Mouse (Mus musculus): ENCODE measurements around the gene Fam214a. TPM values are rescaled to one million over a fixed set of nuclear protein-coding genes. Genes with fewer than 3 reads are reported as not detected.

Gene Fam214a
- polyA plus RNA-seq, 1 experiment from 2014 or later: 13.3 TPM

DNA sequence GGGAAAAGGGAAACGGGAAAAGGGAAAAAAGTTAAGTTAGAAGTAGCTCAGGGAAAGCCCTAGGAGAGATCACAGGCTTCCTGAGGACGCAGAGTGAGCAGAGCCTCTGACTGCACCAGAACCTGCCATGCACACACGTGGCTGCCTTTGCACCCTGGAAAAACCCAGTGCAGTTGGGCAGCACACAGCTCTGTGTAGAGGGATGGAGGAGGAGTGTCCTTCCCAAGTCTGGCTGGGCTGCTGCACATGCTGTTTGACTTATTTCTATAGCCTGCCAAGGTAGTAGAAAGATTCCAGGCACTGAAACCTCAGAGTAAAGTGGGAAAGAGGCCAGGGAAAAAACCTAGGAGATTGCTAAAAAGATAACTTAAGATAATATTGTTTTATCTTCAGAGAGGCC lies 49.6 kb downstream of the Fam214a start:
- Histone ChIP-seq H3K27ac (replicated peaks; ENCODE audit: low read depth, low read length) (no peak overlapping the region), H3K4me2 (ENCODE audit: low read depth, low read length) (no peak overlapping the region), H3K4me3 (ENCODE audit: low read depth, low read length) (no peak overlapping the region), H3K9ac (replicated peaks; ENCODE audit: low read length) (no peak overlapping the region), H3K36me3 (replicated peaks; ENCODE audit: control insufficient read depth, insufficient read depth, low read depth, low read length) (no peaks in the 10 kb centered on the region), H3K9me3 (replicated peaks; ENCODE audit: control insufficient read depth, low read length) (no peaks in the 10 kb centered on the region), H3K4me1 (ENCODE audit: control insufficient read depth, insufficient read depth, low read length) (no peaks in the 10 kb centered on the region), H3K27me3 (ENCODE audit: control insufficient read depth, insufficient read depth, low read length) (no peaks in the 10 kb centered on the region)
- DNase-seq (ENCODE audit: low spot score) (no peak), ATAC-seq (replicated peaks; ENCODE audit: insufficient number of reproducible peaks, low FRiP score, low TSS enrichment, low read depth) (no peak)
- WGBS: 58% methylated on average over 3 of the region's 3 CpGs

DNA sequence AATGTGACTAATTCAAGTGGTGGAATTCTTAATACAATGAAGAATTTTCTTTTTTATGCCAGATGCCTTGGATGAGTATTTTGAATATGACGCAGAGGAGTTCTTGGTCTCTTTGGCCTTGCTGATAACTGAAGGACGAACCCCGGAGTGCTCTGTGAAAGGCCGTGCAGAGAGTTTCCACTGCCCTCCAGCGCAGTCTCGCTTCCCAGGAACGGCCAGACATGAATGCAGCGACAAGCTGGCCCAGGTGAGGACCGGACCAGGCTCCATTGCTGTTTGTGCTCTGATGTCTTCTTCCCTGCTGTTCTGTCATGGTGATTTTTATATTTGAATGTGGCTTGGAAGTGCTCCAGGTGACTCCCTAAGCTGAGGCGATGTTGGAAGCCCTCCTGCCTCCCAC lies 51.5 kb downstream of the Fam214a start:
- Histone ChIP-seq H3K27me3 (ENCODE audit: control insufficient read depth, insufficient read depth, low read length) (no peaks in the 10 kb centered on the region), H3K4me1 (ENCODE audit: control insufficient read depth, insufficient read depth, low read length) (no peaks in the 10 kb centered on the region), H3K27ac (replicated peaks; ENCODE audit: low read depth, low read length) (no peak overlapping the region), H3K9ac (replicated peaks; ENCODE audit: low read length) (no peak overlapping the region), H3K4me3 (ENCODE audit: low read depth, low read length) (no peak overlapping the region), H3K36me3 (replicated peaks; ENCODE audit: control insufficient read depth, insufficient read depth, low read depth, low read length) (no peaks in the 10 kb centered on the region), H3K4me2 (ENCODE audit: low read depth, low read length) (no peak overlapping the region), H3K9me3 (replicated peaks; ENCODE audit: control insufficient read depth, low read length) (no peaks in the 10 kb centered on the region)
- DNase-seq (ENCODE audit: low spot score) (no peak), ATAC-seq (replicated peaks; ENCODE audit: insufficient number of reproducible peaks, low FRiP score, low TSS enrichment, low read depth) (no peak)
- WGBS: 92% methylated on average over 10 of the region's 10 CpGs

DNA sequence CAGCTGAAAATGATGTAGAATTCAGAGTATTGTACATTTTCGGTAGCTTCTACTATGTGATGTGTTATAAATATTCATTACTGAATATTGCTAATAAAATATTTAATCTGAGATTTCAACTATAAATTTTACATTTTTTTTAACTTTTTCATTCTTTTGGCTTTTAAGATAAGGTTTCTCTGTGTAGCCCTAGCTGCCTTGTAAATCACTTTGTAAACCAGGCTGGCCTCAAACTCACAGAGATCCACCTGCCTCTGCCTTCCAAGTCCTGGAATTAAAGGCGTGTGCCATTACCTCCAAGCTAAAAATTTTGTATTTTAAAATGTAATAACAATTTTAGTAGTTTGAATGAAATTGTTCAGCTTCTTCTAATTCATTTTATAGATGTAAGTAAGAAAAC lies 63.9 kb downstream of the Fam214a start:
- Histone ChIP-seq H3K9ac (replicated peaks; ENCODE audit: low read length) (no peak overlapping the region), H3K27ac (replicated peaks; ENCODE audit: low read depth, low read length) (no peak overlapping the region)
- 93% methylated on average over 2 of the region's 2 CpGs for WGBS

GRCm38 (mm10) chr9:75019181-75019580 lies 66.5 kb downstream of the Fam214a start:
- Histone ChIP-seq H3K36me3 (replicated peaks; ENCODE audit: control insufficient read depth, insufficient read depth, low read depth, low read length) (no peaks in the 10 kb centered on the region), H3K27me3 (ENCODE audit: control insufficient read depth, insufficient read depth, low read length) (no peaks in the 10 kb centered on the region), H3K27ac (replicated peaks; ENCODE audit: low read depth, low read length) (no peak overlapping the region), H3K4me2 (ENCODE audit: low read depth, low read length) (no peak overlapping the region), H3K9ac (replicated peaks; ENCODE audit: low read length) (no peak overlapping the region), H3K9me3 (replicated peaks; ENCODE audit: control insufficient read depth, low read length) (no peaks in the 10 kb centered on the region), H3K4me3 (ENCODE audit: low read depth, low read length) (no peak overlapping the region), H3K4me1 (ENCODE audit: control insufficient read depth, insufficient read depth, low read length) (no peaks in the 10 kb centered on the region)
- ATAC-seq (replicated peaks; ENCODE audit: insufficient number of reproducible peaks, low FRiP score, low TSS enrichment, low read depth) (no peak), DNase-seq (ENCODE audit: low spot score) (no peak)
- 79% methylated on average over 6 of the region's 6 CpGs for WGBS

More for the DNA sequence above, 63.9 kb downstream of the Fam214a start:
- ATAC-seq (replicated peaks; ENCODE audit: insufficient number of reproducible peaks, low FRiP score, low TSS enrichment, low read depth): no peak
- H3K27me3 ChIP-seq (ENCODE audit: control insufficient read depth, insufficient read depth, low read length): no peaks in the 10 kb centered on the region
- H3K36me3 ChIP-seq (replicated peaks; ENCODE audit: control insufficient read depth, insufficient read depth, low read depth, low read length): no peaks in the 10 kb centered on the region
- no peak for DNase-seq (ENCODE audit: low spot score)
- no peaks in the 10 kb centered on the region for H3K9me3 ChIP-seq (replicated peaks; ENCODE audit: control insufficient read depth, low read length)
- no peak overlapping the region for H3K4me3 ChIP-seq (ENCODE audit: low read depth, low read length)
- H3K4me1 ChIP-seq (ENCODE audit: control insufficient read depth, insufficient read depth, low read length): no peaks in the 10 kb centered on the region
- no peak overlapping the region for H3K4me2 ChIP-seq (ENCODE audit: low read depth, low read length)

- DNase-seq (ENCODE audit: low spot score) (no peak), ATAC-seq (replicated peaks; ENCODE audit: insufficient number of reproducible peaks, low FRiP score, low TSS enrichment, low read depth) (no peak)
- no peak overlapping the region for H3K4me3 ChIP-seq (ENCODE audit: low read depth, low read length)
- H3K4me2 ChIP-seq (ENCODE audit: low read depth, low read length): no peak overlapping the region
- no peaks in the 10 kb centered on the region for H3K4me1 ChIP-seq (ENCODE audit: control insufficient read depth, insufficient read depth, low read length)
- H3K36me3 ChIP-seq (replicated peaks; ENCODE audit: control insufficient read depth, insufficient read depth, low read depth, low read length): no peaks in the 10 kb centered on the region
- whole genome bisulfite sequencing: 75% methylated on average over 3 of the region's 3 CpGs
- H3K9me3 ChIP-seq (replicated peaks; ENCODE audit: control insufficient read depth, low read length): no peaks in the 10 kb centered on the region
- no peak overlapping the region for H3K27ac ChIP-seq (replicated peaks; ENCODE audit: low read depth, low read length)
- no peak overlapping the region for H3K9ac ChIP-seq (replicated peaks; ENCODE audit: low read length)
- no peaks in the 10 kb centered on the region for H3K27me3 ChIP-seq (ENCODE audit: control insufficient read depth, insufficient read depth, low read length)
These were observed 66.9 kb downstream of the Fam214a start for GRCm38 (mm10) chr9:75019592-75019991.

GRCm38 (mm10) chr9:75020561-75020960 lies 67.9 kb downstream of the Fam214a start:
- DNase-seq (ENCODE audit: low spot score): peak; percentile 47
- Histone ChIP-seq H3K9ac (replicated peaks; ENCODE audit: low read length) (no peak overlapping the region), H3K36me3 (replicated peaks; ENCODE audit: control insufficient read depth, insufficient read depth, low read depth, low read length) (no peaks in the 10 kb centered on the region), H3K4me2 (ENCODE audit: low read depth, low read length) (no peak overlapping the region), H3K4me1 (ENCODE audit: control insufficient read depth, insufficient read depth, low read length) (no peaks in the 10 kb centered on the region), H3K9me3 (replicated peaks; ENCODE audit: control insufficient read depth, low read length) (no peaks in the 10 kb centered on the region), H3K27me3 (ENCODE audit: control insufficient read depth, insufficient read depth, low read length) (no peaks in the 10 kb centered on the region), H3K4me3 (ENCODE audit: low read depth, low read length) (no peak overlapping the region), H3K27ac (replicated peaks; ENCODE audit: low read depth, low read length) (no peak overlapping the region)
- no peak for ATAC-seq (replicated peaks; ENCODE audit: insufficient number of reproducible peaks, low FRiP score, low TSS enrichment, low read depth)
- WGBS: 52% methylated on average over 4 of the region's 4 CpGs

GRCm38 (mm10) chr9:75022546-75022945 lies 69.9 kb downstream of the Fam214a start:
- ATAC-seq (replicated peaks; ENCODE audit: insufficient number of reproducible peaks, low FRiP score, low TSS enrichment, low read depth) (no peak), DNase-seq (ENCODE audit: low spot score) (no peak)
- 86% methylated on average over 7 of the region's 7 CpGs for WGBS
- Histone ChIP-seq H3K4me3 (ENCODE audit: low read depth, low read length) (no peak overlapping the region), H3K9me3 (replicated peaks; ENCODE audit: control insufficient read depth, low read length) (no peaks in the 10 kb centered on the region), H3K9ac (replicated peaks; ENCODE audit: low read length) (no peak overlapping the region), H3K27me3 (ENCODE audit: control insufficient read depth, insufficient read depth, low read length) (no peaks in the 10 kb centered on the region), H3K36me3 (replicated peaks; ENCODE audit: control insufficient read depth, insufficient read depth, low read depth, low read length) (no peaks in the 10 kb centered on the region), H3K4me2 (ENCODE audit: low read depth, low read length) (no peak overlapping the region), H3K4me1 (ENCODE audit: control insufficient read depth, insufficient read depth, low read length) (no peaks in the 10 kb centered on the region), H3K27ac (replicated peaks; ENCODE audit: low read depth, low read length) (no peak overlapping the region)

GRCm38 (mm10) chr9:75023150-75023894 lies 70.6 kb downstream of the Fam214a start:
- no peak overlapping the region for H3K27ac ChIP-seq (replicated peaks; ENCODE audit: low read depth, low read length)
- H3K4me3 ChIP-seq (ENCODE audit: low read depth, low read length): no peak overlapping the region
- H3K9me3 ChIP-seq (replicated peaks; ENCODE audit: control insufficient read depth, low read length): no peaks in the 10 kb centered on the region
- H3K4me1 ChIP-seq (ENCODE audit: control insufficient read depth, insufficient read depth, low read length): no peaks in the 10 kb centered on the region
- no peak overlapping the region for H3K4me2 ChIP-seq (ENCODE audit: low read depth, low read length)
- H3K27me3 ChIP-seq (ENCODE audit: control insufficient read depth, insufficient read depth, low read length): no peaks in the 10 kb centered on the region
- WGBS: 70% methylated on average over 5 of the region's 5 CpGs
- no peak for DNase-seq (ENCODE audit: low spot score)
- no peaks in the 10 kb centered on the region for H3K36me3 ChIP-seq (replicated peaks; ENCODE audit: control insufficient read depth, insufficient read depth, low read depth, low read length)
- no peak for ATAC-seq (replicated peaks; ENCODE audit: insufficient number of reproducible peaks, low FRiP score, low TSS enrichment, low read depth)
- no peak overlapping the region for H3K9ac ChIP-seq (replicated peaks; ENCODE audit: low read length)
